Mouse (Mus musculus) cerebellum, adult 9-11 months (tissue): ENCODE results near the gene Avl9.

Experiments used
- DNase-seq: peaks from one replicate; pipeline ENCODE4 v3.0.0; 2022

Gene Avl9

DNA sequence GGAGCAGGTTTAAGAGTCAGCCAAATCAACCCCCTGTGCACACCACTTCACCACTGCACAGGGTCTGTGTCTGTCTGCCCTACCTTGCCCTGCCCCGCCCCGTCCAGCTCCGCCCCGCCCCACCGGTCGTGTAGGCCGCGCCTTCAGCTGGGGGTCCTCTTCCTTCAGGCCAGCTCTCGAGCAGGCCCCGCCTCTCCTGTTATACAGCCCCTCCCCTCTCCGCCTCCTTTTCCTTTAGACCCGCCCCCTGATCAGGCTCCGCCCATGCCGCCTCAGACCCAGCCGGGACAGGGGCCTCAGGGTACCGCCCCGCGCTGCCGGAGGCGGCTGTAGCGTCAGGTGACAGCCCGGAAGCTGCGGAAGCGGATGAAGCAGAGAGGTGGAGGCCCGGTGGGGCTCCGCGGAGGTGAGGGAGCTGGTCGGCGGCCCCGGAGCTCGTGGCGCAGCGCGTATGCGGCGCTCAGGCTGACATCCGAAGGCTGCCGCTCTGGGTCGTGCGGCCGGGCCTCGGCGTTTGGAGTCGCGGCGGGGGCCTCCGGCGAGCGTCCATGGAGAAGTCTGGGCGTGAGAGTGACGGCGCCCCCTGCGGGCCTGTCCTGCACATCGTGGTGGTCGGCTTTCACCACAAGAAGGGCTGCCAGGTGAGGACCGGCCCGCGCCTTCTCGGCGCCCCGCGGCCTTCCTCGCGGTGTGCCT lies at the start of gene Avl9:
TSS of gene Avl9 (plus strand) at position 326 of the 696 bp plus-strand sequence.
- peak; percentile 98 for DNase-seq

DNA sequence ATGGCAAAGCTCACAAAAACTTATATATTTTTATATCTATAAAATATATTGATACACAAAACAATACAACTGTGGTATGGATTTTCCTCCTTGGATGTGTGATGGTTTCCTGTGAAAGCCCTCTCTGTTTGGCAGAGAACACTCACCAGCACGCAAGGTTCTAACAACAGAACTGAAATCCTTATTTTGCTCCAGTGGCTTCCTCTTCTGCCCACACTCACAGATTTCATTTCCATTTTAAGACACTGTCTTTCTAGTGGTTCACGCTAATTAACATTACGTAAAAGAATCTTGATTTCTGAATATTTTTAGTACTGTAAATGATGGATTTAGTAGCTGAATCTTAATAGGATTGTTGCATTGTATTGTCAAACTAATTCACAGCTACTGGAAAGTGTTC lies 26.5 kb upstream of the Avl9 start:
- no peak for DNase-seq

DNA sequence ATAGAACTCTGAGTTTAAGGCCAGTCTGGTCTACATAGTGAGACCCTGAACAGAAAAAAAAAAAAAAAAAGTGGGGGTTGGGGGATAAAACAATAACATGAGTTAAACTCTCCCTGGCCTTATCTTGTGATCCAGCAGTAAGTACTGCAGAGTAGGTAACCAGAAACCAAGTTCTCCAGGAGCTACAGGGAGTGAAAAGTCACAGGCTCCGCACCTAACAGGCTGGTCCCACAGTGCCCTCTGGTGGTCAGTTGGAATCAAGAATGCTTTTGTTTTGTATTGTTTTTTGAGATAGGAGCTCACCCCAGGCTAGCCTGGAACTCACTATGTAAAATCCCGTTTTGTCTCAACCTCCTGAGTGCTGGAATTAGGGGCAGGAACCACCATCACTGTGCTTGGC lies 23.5 kb upstream of the Avl9 start:
- DNase-seq: peak; percentile 36

DNA sequence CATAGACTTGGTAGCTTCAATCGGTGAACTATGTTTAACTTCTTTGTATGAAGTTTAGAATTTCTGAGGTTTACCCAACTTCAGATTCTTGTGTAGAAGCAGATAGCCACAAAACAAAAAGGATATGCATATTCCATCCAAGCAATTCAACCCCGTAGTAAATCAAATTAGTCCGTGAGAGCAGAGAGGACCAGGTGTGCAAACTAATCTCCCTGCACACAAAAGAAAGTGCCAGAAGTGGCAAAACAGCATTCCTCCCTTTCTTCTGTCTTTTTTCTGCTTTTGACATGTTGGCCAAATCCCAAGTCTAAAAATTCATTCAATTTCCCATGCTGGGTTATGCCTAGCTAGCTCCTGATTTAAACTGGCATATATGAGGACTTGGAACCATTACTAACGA lies 22.3 kb upstream of the Avl9 start:
- DNase-seq: no peak

DNA sequence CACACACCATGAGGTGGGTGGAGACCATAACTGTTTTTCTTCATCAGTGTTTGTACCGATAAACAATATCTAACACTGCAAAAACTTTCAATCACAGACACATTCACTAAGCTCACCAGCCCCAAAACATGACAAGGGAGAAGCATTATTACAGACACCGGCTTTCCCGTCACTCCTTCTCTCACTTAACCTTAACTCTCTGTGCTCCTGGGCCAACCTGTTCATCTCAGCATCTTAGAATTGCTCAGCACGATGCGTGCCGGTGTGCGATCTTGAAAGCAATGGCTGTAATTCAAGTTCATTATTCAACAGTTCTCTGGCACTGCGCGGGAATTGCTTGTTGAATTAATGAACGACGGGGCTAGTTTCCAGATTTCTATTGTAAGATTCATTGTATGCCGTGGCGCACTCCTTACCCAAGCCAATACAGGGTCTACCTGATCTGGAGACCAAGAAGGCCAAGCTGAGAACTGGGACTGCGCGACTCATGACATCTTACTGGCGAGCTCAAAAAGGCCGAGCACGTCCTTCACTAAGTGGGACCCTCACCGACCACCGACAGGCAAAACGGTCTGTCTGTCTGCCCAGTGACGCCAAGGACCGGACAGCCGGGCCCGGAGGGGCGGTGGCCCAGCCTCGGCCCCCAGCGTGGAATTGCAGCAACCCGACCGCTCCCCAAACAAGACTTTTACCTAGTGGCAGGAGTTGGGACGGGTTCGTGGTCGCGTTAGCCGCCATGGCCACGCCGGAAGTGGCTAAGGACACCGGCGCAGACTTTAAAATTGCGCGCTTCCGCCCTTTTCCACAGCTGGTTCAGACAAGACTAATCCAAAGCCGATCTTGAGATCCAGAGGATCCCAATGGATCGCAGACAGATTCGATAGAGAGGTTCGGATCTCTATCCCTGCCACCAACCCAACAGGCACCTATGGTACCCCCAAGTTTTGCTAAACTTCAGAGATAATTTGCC lies 10.5 kb upstream of the Avl9 start, which contains the start of gene Lsm5:
TSS of gene Lsm5 (minus strand) at position 780 of the 970 bp plus-strand sequence.
- peak; percentile 82 for DNase-seq

DNA sequence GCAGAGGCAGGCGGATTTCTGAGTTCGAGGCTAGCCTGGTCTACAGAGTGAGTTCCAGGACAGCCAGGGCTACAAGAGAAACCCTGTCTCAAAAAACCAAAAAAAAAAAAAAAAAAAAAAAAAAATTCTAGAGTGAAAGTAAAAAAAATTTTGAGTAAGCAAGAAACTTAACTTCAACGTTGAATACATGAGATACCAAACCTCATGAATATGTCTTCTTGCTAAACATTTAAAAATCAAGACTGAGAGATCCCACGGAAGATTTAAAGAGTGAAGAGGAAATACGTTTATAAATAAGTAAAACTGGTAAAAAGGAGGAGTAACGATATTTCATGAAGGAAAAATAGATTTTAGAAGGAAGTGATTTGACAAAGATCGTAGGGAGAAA lies 519 bp upstream of the Avl9 start:
- DNase-seq: no peak

DNA sequence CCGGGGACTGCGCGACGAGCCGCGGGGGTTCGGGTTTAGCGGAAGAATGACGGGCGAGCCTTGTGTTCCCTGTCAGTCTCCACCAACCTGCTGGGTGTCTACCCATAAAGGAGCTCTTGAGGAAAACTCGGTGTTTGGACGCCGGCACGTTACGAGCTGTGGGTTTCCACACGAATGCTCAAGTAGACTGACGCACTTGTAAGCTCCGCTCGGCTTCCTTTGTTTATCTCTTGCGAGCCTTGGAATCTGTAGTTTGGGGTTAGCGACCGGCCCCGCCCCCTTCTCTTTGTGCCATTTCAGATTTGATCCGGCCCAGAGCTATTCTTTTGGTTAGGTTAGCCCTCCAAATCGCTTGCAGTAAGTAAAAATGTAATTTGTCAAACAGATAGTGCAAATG lies 569 bp downstream of the Avl9 start:
- DNase-seq: no peak

DNA sequence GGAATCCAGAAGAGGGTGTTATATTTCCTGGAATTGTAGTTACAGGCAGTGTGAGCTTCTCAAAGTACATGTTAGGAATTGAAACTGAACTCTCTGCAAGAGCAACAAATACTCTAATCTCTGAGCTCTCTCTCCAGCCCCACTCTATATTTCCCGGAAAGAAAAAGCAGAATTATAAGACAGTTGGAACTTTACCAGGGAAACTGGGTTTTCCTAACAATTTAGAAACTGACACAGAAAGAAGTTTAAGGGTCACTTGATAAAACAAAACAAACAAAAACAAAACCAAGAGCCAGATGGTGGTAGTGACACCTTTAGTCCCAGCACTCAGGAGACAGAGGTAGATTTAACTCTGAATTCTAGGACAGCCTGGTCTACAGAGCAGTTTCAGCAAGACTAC lies 4.4 kb downstream of the Avl9 start:
- DNase-seq: no peak

DNA sequence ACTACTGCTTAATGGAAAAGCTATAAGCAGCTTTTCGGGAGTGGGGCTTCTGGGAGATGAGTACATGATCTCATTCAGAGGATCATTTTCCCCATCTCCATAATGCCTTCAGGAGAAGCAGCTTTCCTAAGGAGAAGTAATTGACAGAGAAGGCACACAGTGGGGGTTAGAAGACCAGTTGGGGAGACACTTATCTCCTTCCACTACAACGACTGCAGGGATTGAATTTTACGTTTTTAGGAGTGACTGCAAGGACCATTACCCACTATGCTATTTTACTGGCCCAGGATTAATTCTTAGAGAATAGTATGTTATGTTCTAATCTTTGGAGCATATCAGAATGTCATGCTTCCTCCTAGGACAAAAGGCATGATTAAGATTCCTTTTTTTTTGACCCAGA lies 6.2 kb downstream of the Avl9 start:
- DNase-seq: no peak

DNA sequence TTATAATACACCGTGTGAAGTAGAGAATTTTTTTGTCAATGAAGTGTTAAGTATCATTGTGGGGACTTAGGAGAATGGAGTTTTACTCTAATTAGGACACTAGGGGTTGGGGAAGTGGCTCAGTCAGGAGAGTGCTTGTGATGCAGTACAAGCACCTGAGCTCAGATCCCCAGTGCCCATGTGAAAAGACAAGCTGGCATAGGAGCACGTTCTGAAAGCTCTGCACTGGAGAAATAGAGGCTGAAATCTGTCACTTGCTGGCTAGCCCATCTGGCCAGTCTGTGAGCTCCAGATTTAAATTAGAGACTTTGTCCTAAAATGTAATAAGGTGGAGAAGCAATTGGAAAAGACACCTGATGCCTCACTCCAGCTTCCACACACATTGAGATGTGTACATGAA lies 17.8 kb downstream of the Avl9 start:
- no peak for DNase-seq

DNA sequence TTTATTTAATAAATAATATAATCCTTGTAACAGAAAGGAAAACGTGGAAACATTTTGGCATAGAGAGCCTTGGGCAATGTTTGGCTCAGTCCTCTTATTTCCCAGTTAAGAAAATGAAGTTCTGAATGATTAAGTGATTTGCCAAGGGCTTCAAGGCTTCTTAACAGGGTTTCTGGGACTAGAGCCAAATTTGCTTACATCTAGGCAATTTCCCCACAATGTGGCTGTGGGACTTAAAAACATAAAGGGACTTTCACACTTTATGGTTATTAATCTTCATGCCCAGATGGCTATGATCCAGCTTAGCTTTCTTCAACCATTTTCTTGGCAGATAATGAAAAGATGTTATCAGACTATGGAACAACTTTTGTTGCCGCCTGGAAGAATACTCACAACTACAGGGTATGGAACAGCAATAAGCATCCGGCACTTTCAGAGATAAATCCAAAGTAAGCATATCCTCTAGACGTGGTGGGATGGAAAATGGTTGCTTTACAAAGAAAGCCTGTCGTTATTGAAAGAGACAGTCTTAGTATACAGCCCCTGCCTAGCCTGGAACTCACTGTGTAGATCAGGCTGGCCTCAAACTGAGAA lies 31.3 kb downstream of the Avl9 start:
- DNase-seq: no peak

DNA sequence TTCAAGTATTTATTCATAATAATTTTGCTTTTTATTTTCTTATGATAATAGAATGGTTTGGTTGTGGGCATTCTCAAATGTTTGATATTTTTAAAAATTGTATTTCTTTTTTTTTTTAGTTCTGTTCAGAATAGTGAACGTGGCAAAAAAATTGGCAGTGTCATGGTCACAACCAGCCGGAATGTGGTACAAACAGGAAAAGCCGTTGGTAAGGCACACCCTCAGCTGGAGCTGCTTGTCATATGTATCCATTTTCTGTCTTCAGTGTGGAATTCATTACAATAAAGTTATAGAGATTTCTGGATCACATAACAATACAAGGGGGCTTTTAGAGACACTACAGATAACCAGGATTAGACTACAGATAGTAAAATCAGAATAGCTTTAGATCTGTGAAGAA lies 39.0 kb downstream of the Avl9 start:
- no peak for DNase-seq

DNA sequence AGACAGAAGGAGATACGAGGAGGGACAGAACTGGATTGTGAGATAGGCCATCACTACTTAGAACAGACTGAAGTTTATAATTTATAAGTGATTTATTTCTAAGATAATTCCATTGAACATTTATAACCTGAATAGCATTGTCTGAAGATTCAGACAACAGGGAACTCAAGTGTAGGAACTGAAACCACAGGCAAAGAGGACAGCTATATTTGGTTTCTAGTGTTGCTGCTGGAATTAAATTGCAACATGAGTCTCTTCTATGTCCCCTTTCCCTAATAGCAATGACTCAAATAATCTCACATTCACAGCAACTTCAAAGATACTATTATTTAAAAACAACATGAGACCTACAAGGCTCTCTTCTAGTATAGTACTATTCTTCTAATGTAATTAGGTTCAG lies 41.4 kb downstream of the Avl9 start:
- DNase-seq: no peak

DNA sequence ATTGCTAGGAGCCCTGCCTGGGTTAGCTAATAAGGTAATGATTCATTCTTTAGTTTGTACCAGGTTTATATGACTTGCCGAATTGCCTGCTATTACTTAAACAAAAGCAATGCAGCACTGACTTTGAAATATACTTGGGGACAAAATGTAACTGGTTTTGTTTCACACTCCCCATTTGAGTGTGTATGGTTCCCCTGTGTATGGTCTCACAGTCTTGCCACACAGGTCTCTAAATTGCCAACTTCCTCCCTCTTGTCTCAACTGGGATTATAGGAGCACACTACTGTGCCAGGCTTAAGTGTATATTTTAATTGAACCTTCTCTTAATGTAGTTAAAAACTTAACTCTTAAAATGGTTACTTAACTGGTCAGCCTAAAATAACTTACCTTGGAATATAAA lies 44.6 kb downstream of the Avl9 start:
- no peak for DNase-seq

DNA sequence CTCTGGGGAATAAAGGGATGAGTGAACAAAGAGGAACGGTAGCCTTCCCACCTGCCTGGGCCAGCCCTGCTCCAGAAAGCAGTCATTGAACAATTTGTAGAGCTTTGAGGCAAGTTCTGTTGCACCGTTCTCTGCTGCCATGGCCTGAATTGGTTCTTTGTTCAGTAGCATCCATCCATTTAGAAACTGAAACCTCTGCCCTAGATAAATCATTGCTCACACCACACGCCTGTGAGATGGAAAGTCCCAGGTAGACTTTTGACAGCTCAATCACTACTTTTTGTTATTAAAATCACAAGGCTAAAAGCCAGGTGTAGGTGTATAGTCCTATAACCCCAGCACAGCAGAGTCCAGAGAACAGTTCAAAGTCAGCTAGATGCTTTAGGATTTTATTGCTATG lies 50.6 kb downstream of the Avl9 start:
- DNase-seq: no peak

DNA sequence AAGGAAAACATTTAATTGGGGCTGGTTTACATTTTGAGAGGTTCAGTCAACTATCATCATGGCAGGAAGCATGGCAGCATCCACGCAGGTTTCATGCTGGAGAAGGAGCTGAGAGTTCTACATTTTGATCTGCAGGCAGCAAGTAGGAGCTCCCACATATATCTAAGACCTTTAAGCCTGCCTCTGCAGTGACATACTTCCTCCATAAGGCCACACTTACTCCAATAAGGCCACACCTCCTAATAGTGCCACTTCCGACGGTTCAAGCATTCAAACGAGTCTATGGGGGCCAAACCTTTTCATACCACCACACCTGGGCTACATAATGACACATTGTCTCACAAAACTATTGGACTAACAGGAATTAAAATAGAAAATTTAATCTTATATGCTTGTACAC lies 51.0 kb downstream of the Avl9 start:
- no peak for DNase-seq

DNA sequence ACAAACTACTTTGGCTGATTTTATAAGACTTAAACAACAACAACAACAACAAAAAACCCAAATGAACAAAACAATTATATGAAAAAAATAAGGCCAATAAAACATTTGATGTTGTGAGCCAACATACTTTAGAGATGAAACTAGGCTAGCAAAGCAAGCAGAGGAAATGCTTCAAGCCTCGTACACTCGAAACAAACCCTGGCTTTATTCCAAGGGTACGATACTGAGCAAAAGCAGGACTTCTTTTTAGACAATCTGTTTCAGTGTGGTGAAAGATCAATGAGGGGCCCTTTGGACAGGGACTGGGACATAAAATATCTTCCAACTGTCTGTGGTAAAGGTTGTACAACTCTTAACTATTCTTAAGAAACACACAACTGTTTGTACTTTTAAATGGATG lies 61.1 kb downstream of the Avl9 start:
- DNase-seq: no peak

DNA sequence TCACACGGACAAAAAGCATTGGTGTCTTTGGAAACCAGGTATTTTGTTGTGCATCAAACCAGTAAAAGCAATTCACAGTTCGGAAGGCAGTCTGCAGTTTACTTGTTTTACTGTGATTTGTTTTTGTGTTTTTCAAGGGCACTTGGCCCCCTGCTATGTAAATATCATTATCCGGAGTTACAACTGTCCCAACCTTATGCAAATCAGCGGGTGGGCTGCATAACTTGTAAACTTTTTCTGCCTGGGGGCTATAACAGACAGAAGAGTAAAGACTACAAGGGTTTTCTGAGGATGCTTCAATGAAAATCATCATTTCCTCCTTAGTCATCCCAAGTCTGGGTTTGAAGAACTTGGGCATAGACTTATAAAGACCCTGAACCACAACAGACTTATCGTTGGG lies 64.9 kb downstream of the Avl9 start:
- DNase-seq: no peak

DNA sequence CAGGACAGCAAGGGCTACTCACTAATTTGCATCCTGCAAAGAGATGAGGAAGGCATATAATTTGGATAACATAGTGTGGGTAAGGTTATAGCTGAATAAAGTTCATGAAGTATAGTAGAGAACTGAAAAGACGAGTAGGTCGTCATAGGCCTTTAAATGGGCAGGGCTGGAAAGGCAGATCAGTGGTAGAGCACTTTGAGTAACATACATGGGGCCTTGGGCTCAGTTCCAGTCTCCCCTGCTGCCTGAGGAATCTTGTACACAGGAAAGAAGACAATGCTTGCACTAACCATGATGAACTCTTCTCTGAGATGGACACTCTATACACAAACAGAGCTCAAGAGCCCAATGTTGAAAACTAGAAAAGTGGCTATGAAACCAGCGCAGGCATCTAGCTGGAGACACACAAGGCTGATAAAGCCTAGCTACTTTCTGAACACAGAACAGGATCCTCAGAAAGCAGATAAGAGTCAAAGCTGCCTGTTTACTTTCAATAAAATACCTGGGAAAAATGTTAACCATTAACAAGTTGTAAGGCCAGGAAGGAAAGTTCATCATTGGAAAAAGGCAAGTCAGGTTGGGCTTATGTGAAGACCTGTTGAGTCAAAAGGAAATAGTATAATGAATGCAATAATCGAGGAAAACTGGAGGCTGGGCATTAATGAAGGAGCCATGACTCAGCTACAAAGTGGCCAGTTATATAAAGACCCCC lies 69.0 kb downstream of the Avl9 start:
- no peak for DNase-seq

DNA sequence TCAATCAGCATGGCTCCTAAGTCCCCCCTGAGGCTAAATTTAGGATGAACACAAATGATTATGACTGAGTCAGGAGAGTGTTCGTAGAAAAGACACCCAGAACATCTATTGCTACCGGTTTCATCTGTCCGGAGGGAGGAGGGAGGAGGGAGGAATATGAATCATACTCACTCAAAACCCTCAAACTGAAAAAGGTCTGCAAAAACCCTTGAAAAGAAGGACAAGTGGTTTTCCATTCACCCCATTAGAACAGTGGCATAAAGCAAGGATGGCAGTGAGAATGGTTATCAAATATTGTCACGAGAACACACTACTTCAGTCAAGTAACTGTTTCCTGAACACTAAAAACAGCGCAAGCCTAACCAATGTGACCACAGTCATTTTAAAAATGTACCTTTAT lies 70.4 kb downstream of the Avl9 start:
- DNase-seq: no peak

DNA sequence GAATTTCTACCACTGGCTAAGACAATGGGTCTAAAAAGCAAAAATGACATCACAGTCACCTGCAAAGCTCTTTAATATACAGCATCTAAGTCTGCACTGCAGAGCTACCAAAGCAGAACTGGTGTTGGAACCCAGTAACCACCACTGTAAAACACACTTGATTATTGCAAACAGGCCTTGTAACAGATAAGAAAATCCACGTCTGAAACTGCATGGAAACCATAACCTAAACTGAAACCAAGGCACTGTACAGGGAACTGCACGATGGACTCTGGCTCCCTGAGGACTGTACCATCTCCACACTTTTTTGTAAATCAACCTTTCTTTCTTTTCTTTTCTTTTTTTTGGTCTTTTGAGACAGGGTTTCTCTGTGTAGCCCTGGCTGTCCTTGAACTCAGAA lies 73.0 kb downstream of the Avl9 start:
- DNase-seq: no peak

DNA sequence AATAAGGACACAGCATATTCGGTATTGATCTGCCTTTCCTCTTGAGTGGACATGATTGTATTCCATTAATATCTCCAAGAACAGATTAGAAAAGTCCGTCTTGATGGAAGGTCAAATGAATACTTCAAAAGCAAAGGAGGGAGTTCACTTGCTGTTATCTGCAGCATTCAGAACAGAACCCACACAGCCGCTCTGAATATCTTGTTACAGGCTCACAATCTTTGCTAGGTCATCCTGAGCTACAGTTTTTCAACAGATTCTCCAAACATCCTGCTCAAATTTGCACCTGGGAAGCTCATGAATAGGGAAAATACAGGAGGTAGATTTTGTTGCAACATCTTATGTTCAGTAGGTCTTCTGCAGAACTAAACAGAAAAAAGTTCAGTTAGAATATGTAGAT lies 74.6 kb downstream of the Avl9 start:
- no peak for DNase-seq

DNA sequence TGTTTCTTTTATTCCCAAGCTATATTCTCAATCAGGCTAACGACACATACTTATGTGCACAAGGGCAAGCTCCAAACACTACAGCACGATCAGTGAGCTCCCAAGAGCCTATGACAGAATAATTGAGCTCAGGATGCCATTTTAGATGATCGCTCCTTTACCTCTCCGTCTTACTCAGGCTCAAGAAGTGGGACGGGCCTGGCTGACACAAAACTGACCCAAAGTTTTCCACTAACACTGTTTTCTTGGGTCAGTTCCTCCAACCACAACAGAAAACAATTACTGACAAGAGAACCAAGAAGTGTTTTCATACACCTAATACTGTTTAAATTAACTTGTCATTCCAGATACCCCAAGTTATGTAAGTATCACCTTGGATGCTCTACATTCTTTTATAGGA lies 80.1 kb downstream of the Avl9 start:
- DNase-seq: no peak
